Mouse (Mus musculus) ES-Bruce4 (cell line): ENCODE measurements around the gene Noxa1. TPM values are rescaled to one million over a fixed set of nuclear protein-coding genes. Genes with fewer than 3 reads are reported as not detected.

Source experiments
- H3K27ac ChIP-seq: 2 replicates; pipeline ENCODE4 v1.5.1; 2012; ENCODE audit warnings: low read length, inconsistent platforms; ENCODE audit not compliant: insufficient read depth
- H3K27me3 ChIP-seq: 2 replicates; pipeline ENCODE4 v1.6.1; 2012; ENCODE audit warnings: mild to moderate bottlenecking, low read length, inconsistent platforms; ENCODE audit not compliant: control insufficient read depth, poor library complexity, insufficient read depth, severe bottlenecking
- H3K36me3 ChIP-seq: 2 replicates; pipeline ENCODE4 v1.6.1; 2012; ENCODE audit warnings: inconsistent platforms, mild to moderate bottlenecking, low read length, moderate library complexity; ENCODE audit not compliant: control insufficient read depth, poor library complexity, insufficient read depth, severe bottlenecking
- H3K4me1 ChIP-seq: one replicate; pipeline ENCODE4 v1.8.1; 2011; ENCODE audit warnings: low read length; ENCODE audit not compliant: control insufficient read depth, insufficient read depth
- H3K4me3 ChIP-seq: 2 replicates; pipeline ENCODE4 v1.5.1; 2011; ENCODE audit warnings: low read depth, mild to moderate bottlenecking, low read length
- H3K9ac ChIP-seq: 2 replicates; pipeline ENCODE4 v1.6.1; 2012; ENCODE audit warnings: low read depth, mild to moderate bottlenecking, inconsistent platforms; ENCODE audit not compliant: poor library complexity, severe bottlenecking
- H3K9me3 ChIP-seq: replicated peaks from 2 replicates; pipeline ENCODE4 v1.6.1; 2012; ENCODE audit warnings: mild to moderate bottlenecking, low read length, inconsistent platforms; ENCODE audit not compliant: control insufficient read depth, poor library complexity, insufficient read depth, severe bottlenecking
- CTCF ChIP-seq: IDR thresholded peaks from one replicate; pipeline ENCODE4 v1.8.1; 2011; ENCODE audit warnings: low read depth, low read length
- EP300 ChIP-seq: IDR thresholded peaks from 2 replicates; pipeline ENCODE4 v1.6.1; 2011; ENCODE audit warnings: low read depth, low read length; ENCODE audit not compliant: insufficient read depth
- POLR2A ChIP-seq: IDR thresholded peaks from one replicate; pipeline ENCODE4 v1.8.1; 2011; ENCODE audit warnings: low read length; ENCODE audit not compliant: insufficient read depth
- polyA plus RNA-seq: library from polyadenylated mRNA; stranded (reverse); fragments of >200 nt; gene quantifications from 2 replicates; pipeline ENCODE4 v1.2.4, GENCODE M21; 2011; ENCODE audit warnings: low read depth; ENCODE audit not compliant: missing spikeins, insufficient read depth, insufficient read length

The Noxa1 gene
- polyA plus RNA-seq, 1 experiment, result not detected

DNA sequence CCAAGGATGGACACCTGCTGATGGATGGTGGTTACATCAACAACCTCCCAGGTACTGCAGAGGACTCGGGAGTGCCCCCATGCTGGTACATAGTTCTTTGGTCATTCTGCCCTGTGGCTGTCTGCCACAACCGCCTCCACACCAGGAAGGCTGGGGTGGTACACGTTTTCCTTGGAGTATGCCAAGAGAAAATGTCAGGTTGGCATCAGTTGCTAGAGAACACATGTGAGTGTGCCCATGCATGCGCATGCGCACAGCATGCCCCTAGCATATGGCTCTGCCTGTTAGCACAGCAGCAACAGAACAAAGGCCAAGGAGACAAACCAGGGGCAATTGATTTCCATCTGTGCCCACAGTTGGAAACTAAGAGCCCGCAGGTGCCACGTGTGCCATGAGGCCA, 44.0 kb downstream of the Noxa1 start:
- no peaks in the 10 kb centered on the region for H3K27me3 ChIP-seq
- H3K36me3 ChIP-seq, result no peaks in the 10 kb centered on the region
- no peaks in the 10 kb centered on the region for H3K4me1 ChIP-seq
- no peak overlapping the region for H3K4me3 ChIP-seq
- H3K9me3 ChIP-seq, result no peaks in the 10 kb centered on the region
- H3K27ac ChIP-seq, result no peak overlapping the region
- H3K9ac ChIP-seq, result no peak overlapping the region
- TF ChIP-seq CTCF (no peak), EP300 (no peak), POLR2A (no peak)

GRCm38 (mm10) chr2:25040089-25040488, 54.9 kb downstream of the Noxa1 start:
- H3K27ac ChIP-seq, result no peak overlapping the region
- no peaks in the 10 kb centered on the region for H3K9me3 ChIP-seq
- TF ChIP-seq CTCF (no peak), EP300 (no peak), POLR2A (no peak)
- H3K36me3 ChIP-seq, result no peaks in the 10 kb centered on the region
- H3K4me3 ChIP-seq, result no peak overlapping the region
- H3K9ac ChIP-seq, result no peak overlapping the region
- no peaks in the 10 kb centered on the region for H3K4me1 ChIP-seq
- H3K27me3 ChIP-seq, result no peaks in the 10 kb centered on the region

Other genes starting within 250 kb of the Noxa1 start
- gene Ehmt1, start 175.5 kb downstream of the Noxa1 start, polyA plus RNA-seq, result 94.1 and 104 TPM in 2 replicates
- 26.9 and 34.9 TPM in 2 replicates for gene Arrdc1, start 159.9 kb downstream of the Noxa1 start, polyA plus RNA-seq
- 57.5 and 64.7 TPM in 2 replicates for gene Zmynd19, start 145.4 kb downstream of the Noxa1 start, polyA plus RNA-seq
- 15.8 and 18.0 TPM in 2 replicates for gene Dph7, start 132.7 kb downstream of the Noxa1 start, polyA plus RNA-seq
- 33.7 and 37.4 TPM in 2 replicates for gene Mrpl41, start 120.1 kb downstream of the Noxa1 start, polyA plus RNA-seq
- gene Pnpla7, start 119.1 kb downstream of the Noxa1 start, polyA plus RNA-seq, result 16.2 and 20.1 TPM in 2 replicates
- gene Nsmf, start 40.8 kb downstream of the Noxa1 start, polyA plus RNA-seq, result 11.3 and 14.9 TPM in 2 replicates
- not detected in 2 replicates for gene Entpd8, start 14.8 kb downstream of the Noxa1 start, polyA plus RNA-seq
- gene Nrarp, start 85.6 kb upstream of the Noxa1 start, polyA plus RNA-seq, result 9.8 and 10.2 TPM in 2 replicates
- gene Tor4a, start 101.7 kb upstream of the Noxa1 start, polyA plus RNA-seq, result 4.5 and 6.9 TPM in 2 replicates
- 36.1 and 41.0 TPM in 2 replicates for gene Nelfb, start 116.3 kb upstream of the Noxa1 start, polyA plus RNA-seq
- not detected in 2 replicates for gene Stpg3, start 119.5 kb upstream of the Noxa1 start, polyA plus RNA-seq
- 1.8 TPM in 1 of 2 replicates, not detected in the other for gene Fam166a, start 123.6 kb upstream of the Noxa1 start, polyA plus RNA-seq
- gene Tubb4b, start 129.6 kb upstream of the Noxa1 start, polyA plus RNA-seq, result 605 and 629 TPM in 2 replicates
- gene Slc34a3, start 139.2 kb upstream of the Noxa1 start, polyA plus RNA-seq, result 1.0 and 1.1 TPM in 2 replicates
- 0.55 TPM in 1 of 2 replicates, not detected in the other for gene Rnf224, start 141.6 kb upstream of the Noxa1 start, polyA plus RNA-seq
- 7.3 and 11.3 TPM in 2 replicates for gene Rnf208, start 147.1 kb upstream of the Noxa1 start, polyA plus RNA-seq
- not detected in 2 replicates for gene Cysrt1, start 147.3 kb upstream of the Noxa1 start, polyA plus RNA-seq
- gene AL732309.1, start 151.7 kb upstream of the Noxa1 start, polyA plus RNA-seq, result not detected in 2 replicates
- 7.6 and 7.7 TPM in 2 replicates for gene Tmem203, start 160.3 kb upstream of the Noxa1 start, polyA plus RNA-seq
- gene Tprn, start 167.5 kb upstream of the Noxa1 start, polyA plus RNA-seq, result 12.3 and 16.9 TPM in 2 replicates
- gene Ssna1, start 177.3 kb upstream of the Noxa1 start, polyA plus RNA-seq, result 47.4 and 49.1 TPM in 2 replicates
- 72.4 and 76.0 TPM in 2 replicates for gene Anapc2, start 177.3 kb upstream of the Noxa1 start, polyA plus RNA-seq
- gene Tmem210, start 193.0 kb upstream of the Noxa1 start, polyA plus RNA-seq, result not detected in 2 replicates
- gene Lrrc26, start 194.8 kb upstream of the Noxa1 start, polyA plus RNA-seq, result not detected in 2 replicates
- gene Grin1, start 224.0 kb upstream of the Noxa1 start, polyA plus RNA-seq, result 2.7 and 4.2 TPM in 2 replicates
- gene Man1b1, start 237.2 kb upstream of the Noxa1 start, polyA plus RNA-seq, result 45.6 and 57.3 TPM in 2 replicates